Mouse (Mus musculus) thymus, postnatal 4 days (tissue): ENCODE measurements around the gene Ptpn9.
"Not testable (repeated sequence)": the region's sequence is repeated elsewhere in the genome, so short reads cannot be mapped to it uniquely, and the experiment has no call there.

Source experiments
- DNase-seq: peaks from one replicate; pipeline ENCODE4 v3.0.0; 2021

The Ptpn9 gene

DNA sequence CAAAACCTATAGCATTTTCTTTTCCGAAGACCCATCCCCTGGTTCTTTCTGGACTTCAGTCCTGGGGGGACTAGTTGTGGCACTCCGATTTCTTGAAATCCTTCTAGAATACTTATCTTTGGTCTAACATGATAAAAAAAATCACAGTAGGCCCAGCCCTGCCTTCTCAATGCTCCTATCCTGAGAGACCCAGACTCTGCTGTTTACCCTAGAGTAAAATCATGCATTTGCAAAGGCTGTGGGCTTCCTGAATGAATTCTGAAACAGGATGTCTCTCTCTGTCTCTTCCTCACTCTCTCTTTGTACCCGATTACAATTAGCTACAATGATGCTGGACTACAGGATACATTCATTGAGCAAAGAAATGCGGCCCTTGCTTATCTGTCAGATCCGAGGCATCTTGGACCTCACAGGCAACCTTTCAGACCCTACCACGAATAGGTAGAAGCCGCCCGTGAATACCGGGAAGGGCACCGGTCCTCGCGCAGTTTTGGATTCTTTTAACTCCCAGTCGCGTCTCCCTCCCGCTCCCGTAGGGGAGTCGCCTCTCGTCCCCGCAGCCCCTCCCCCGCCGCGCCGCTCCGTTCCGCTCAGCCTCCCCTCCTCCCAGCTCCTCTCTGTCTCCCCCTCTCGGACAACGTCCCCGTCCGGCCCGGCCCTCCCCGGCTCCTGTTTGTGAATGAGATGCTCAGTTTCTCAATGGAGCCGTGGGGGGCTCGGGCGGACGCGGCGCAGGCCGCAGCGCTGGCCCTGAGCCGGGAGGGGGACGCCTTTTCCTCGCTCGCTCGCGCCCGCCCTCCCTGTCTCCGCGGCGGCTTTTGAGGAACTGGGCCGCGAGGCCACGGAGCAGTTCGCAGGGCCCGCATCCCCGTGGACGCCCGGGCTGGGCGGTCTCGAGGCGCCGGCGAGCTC lies at the start of gene Ptpn9:
Gene Ptpn9 (plus strand): TSS at position 638 of the 912 bp plus-strand sequence.
- DNase-seq = peak; percentile 90

DNA sequence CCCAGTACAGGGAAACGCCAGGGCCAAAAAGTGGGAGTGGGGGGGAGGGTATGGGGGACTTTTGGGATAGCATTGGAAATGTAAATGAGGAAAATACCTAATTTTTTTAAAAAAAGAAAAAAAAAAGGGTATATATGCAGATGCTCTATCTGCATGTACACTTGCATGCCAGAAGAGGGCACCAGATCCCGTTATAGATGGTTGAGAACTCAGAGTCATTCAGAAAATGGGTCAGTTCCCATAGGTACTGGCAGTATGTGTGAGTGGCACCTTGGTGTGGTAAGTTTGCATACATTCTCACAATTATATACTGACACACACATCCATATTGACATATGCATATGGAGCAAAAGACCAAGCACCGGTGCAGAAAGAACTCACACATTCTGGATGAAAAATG lies 47.2 kb upstream of the Ptpn9 start:
- peak; percentile 73 for DNase-seq

DNA sequence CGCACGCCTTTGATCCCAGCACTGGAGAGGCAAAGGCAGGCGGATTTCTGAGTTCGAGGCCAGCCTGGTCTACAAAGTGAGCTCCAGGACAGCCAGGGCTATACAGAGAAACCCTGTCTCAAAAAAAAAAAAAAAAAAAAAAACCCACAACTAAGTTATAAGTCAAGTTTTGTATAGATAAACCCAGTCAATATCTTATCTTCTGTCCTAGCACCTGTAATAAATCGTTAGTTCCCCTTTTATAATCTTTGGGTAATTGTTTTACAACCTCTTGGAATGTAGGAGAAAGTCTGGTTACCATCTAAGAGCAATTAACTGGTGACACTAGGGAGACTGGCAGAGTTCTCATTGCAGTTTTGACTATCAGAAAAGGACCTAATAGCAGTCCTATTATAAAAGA lies 46.0 kb upstream of the Ptpn9 start:
- not testable (repeated sequence) for DNase-seq

- DNase-seq = no peak
Measured at GRCm38 (mm10) chr9:56949767-56950166, 45.0 kb upstream of the Ptpn9 start.

DNA sequence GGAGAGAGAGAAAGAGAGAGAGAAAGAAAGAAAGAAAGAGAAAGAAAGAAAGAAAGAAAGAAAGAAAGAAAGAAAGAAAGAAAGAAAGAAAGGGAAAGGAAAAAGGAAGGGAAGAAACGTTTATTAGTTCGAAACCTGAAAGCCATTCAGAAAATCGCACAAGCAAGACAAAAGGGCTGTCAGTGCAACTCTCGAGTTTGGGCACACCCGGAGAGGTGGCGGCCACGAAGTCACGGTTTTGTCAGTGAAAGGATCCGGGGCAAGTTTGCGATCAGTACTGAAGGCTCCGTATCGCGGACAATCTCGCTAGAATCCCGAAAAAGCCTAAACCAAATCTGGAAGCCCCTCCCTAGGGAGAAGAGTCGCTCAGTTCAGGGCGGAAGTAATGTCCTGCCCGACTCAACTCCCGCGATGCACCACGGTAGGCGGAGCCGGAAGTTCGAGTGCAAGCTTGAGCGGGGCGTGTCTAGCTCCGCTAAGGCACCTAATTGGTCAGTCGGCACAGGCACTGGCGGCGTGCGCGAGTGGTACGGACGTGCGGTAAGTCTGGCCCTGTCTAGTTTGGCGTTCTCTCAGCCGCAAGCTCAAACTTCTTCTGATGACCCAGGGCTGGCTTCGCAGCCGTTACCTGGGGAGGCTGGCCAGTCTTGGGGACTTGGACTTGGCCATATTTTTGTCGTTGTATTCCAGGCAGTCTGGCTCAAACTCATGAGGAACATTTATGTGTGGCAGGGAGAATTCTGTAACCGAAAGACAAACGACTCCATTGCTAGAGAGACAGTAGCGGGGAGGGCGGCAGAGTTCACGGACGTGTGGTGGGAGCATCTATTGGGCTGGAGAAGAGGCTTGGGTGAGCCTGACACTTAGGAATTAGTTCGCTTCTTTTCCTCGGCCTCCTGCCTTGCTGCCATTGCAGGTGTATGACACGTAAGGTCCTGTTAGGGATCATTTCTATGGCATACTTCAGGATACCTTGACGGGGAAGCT lies 44.0 kb upstream of the Ptpn9 start, which contains the start of gene Snupn:
Gene Snupn (plus strand): TSS at position 465 of the 987 bp plus-strand sequence.
- DNase-seq = peak; percentile 97

DNA sequence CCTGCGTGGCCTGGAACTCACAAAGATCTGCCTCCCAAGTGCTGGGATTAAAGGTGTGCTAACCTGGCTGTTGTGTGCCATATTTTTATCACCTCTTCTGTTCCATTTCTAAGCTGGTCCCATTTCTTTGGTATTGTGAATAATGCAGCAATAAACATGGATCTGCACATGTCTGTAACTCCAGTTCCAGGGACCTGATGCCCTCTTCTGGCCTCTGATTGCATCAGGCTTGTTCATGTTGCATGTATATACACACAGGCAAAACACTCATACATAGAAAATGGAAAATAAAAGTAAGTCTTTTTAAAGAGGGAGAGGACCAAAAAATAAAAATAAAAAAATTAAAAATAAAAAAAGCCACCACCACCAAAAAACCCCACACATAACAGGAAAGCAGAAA lies 41.2 kb upstream of the Ptpn9 start:
- no peak for DNase-seq

- no peak for DNase-seq
Measured at GRCm38 (mm10) chr9:56956966-56957675, 37.6 kb upstream of the Ptpn9 start.

DNA sequence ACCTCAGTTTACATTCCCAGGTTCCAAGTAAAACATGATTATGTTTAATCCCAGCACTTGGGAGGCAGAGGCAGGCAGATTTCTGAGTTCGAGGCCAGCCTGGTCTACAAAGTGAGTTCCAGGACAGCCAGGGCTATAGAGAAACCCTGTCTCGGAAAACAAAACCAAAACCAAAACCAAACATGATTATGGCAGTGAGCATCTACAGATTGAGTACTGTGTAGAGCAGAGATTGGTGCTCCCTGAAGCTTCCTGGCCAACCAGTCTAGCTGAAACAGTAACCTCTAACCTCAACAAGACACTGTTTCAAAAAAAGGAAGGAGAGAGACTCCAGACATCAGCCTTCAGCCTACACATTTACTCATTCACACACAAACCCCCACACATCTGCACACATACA lies 36.0 kb upstream of the Ptpn9 start:
- DNase-seq = no peak

DNA sequence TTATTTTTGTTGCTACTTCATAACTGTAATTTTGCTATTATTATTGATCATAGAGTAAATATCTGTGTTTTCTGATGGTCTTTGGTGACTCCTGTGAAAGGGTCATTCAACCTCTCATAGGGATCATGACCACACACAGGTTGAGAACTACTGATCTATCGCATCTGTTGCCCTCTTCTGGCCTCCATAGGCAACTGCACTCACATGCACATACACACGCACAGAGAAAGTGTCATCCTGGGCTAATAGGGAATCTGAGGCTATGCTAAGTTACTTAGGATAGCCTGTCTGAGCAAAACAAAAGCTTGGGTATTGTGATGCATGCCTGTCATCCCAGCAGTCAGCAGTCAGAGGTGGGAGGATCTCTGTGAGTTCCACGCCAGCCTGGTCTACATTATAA lies 33.1 kb upstream of the Ptpn9 start:
- no peak for DNase-seq

GRCm38 (mm10) chr9:56970158-56970557 lies 24.6 kb upstream of the Ptpn9 start:
- DNase-seq = no peak

DNA sequence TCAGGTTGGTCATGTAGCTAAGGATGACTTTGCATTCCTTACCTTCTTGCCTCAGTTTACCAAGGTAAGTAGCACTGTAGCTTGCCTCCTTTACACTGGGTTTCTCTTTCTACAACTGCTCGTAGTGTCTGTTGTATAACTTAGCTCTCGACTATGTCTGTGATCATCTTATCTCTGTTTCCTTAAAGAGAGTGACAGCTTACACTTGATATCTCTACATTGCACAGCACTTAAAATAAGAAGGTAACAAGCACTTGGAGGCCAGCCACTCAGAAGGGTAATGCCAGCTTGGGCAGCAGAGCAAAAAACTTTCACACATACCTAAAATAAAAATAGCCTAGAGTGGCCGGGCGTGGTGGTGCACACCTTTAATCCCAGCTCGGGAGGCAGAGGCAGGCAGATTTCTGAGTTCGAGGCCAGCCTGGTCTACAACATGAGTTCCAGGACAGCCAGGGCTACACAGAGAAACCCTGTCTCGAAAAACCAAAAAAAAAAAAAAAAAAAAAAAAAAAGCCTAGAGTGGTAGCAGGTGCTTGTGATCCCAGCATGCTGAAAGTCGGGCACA lies 20.7 kb upstream of the Ptpn9 start:
- DNase-seq = no peak

GRCm38 (mm10) chr9:56975199-56975598 lies 19.5 kb upstream of the Ptpn9 start:
- DNase-seq = no peak

- no peak for DNase-seq
Measured at GRCm38 (mm10) chr9:56980186-56980585, 14.5 kb upstream of the Ptpn9 start.

GRCm38 (mm10) chr9:56981502-56981901 lies 13.2 kb upstream of the Ptpn9 start:
- DNase-seq = no peak

- peak; percentile 70 for DNase-seq
Measured at GRCm38 (mm10) chr9:56995198-56996027, 690 bp downstream of the Ptpn9 start.

- peak; percentile 19 for DNase-seq
Measured at GRCm38 (mm10) chr9:56996028-56996346, 1.3 kb downstream of the Ptpn9 start.

DNA sequence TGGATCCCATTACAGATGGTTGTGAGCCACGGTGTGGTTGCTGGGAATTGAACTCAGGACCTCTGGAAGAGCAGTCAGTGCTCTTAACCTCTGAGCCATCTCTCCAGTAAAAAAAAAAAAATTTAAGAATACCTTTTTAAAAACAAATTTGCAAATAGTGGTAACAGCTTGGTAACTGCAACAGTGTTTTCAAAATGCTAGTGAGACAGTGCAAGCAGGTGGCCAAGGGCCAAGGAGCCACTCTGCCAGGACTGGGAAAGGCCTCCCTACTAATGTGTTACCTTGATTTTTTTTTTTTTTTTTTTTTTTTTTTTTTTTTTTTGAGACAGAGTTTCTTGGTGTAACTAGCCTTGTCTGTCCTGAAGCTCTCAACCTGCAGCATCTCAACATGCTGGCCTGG lies 2.5 kb downstream of the Ptpn9 start:
- not testable (repeated sequence) for DNase-seq

GRCm38 (mm10) chr9:57003011-57003410 lies 8.3 kb downstream of the Ptpn9 start:
- no peak for DNase-seq

DNA sequence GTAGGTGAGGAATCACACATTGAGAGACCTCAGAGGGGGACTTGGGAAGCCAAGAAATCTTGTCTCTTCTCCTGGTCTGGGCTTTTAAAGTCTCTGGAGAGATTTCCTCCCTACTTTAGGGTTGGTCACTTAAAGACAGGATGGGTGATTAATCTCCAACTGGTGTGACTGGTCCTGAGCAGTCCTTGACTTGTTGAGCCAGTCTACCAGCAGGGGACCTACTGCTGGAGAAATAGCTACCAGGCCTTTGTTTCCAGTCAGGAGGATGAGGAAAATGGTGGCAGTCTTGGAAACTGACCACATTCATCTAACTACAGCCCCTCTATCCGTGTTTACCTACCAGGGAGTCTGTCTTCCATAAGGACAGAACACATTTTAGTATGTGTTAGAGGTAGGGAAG lies 17.7 kb downstream of the Ptpn9 start:
- DNase-seq = no peak

GRCm38 (mm10) chr9:57012895-57013294 lies 18.2 kb downstream of the Ptpn9 start:
- no peak for DNase-seq

GRCm38 (mm10) chr9:57013756-57014155 lies 19.0 kb downstream of the Ptpn9 start:
- no peak for DNase-seq

DNA sequence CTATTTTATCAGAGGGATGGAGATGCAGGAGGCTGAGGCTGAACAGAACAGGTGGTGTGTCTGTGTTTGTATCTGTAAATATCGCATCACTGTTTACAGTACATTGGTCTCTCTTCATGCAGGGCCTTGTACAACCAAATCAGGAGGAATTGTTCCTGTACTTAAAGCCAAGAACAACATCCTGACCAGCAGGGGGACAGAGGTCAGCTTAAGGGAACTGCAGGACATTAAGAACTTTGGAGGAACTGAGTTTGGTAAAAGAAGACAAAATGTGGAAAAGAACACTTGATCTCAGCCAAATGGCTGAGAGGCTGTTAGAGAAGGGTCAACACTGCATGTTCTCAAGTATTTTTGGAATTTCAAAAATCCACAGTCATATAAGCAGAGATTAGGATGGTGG lies 20.0 kb downstream of the Ptpn9 start:
- no peak for DNase-seq
